Mouse (Mus musculus) thymus, postnatal 25 days (tissue): Measurements from ENCODE around the gene Rhof.

ENCODE experiments used
- DNase-seq: peaks from one replicate; pipeline ENCODE4 v3.0.0; 2022

The Rhof gene

DNA sequence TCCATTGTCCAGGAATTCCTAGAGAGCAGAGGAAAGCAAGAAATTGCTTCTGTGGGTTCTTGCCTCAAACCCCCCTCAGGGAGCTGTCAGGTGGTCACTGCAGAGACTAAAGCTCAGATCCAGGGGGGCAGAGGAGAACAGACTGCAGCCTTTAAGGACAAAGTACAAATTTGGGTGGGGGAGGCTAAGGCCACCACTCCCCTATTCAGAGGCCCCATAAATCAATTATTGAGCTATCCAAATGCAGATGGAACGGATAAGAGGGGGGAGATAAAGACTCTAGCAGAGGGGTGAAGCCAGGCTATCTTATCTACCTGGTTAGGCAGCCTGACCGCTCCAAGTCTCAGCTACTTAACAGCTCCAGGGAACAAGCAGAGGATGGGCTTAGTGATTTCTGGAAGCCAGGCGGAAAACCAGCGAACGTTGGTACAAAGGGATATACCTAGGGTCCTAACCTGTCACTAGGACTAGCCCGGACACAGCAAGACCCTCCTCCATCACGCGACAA, 2.4 kb upstream of the Rhof start:
- no peak for DNase-seq

- no peak for DNase-seq
These were observed 1.8 kb upstream of the Rhof start for GRCm38 (mm10) chr5:123134186-123134874.

- DNase-seq = no peak
These were observed 1.3 kb upstream of the Rhof start for GRCm38 (mm10) chr5:123133784-123134143.

DNA sequence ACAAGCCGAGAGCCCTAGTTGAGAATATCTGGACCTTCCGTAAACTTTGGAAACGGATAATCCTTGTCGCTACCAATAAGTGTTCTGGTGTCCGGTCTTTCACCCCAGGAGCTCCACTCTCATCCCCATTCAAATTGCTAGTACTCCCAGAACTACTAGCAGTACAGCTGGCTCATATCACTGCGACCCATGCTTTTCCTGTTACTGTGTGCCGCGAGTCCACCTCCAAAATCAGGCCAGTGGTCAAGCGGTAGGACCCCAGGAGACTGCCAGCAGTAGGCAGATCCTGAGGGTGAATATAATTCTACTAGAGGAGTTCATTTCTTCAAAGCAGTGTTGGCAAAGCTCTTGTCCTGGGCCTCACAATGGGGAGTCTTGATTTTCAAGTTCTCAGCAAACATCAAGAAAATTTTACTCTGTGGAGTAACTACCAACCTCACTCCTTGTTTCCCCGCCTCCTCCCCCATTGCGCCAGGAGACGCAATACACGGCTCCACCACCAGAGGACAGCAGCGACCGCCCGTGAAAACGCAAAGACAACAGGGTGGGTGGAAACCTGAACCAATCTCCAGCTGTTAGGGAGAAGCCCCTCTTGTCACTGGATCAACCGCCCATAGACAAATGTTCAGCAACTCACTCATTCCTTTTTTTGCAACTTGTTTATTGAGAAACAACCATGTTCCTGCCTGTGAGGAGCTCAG, 741 bp upstream of the Rhof start:
- peak; percentile 94 for DNase-seq

- no peak for DNase-seq
These were observed 1.7 kb downstream of the Rhof start for GRCm38 (mm10) chr5:123130814-123131148.

DNA sequence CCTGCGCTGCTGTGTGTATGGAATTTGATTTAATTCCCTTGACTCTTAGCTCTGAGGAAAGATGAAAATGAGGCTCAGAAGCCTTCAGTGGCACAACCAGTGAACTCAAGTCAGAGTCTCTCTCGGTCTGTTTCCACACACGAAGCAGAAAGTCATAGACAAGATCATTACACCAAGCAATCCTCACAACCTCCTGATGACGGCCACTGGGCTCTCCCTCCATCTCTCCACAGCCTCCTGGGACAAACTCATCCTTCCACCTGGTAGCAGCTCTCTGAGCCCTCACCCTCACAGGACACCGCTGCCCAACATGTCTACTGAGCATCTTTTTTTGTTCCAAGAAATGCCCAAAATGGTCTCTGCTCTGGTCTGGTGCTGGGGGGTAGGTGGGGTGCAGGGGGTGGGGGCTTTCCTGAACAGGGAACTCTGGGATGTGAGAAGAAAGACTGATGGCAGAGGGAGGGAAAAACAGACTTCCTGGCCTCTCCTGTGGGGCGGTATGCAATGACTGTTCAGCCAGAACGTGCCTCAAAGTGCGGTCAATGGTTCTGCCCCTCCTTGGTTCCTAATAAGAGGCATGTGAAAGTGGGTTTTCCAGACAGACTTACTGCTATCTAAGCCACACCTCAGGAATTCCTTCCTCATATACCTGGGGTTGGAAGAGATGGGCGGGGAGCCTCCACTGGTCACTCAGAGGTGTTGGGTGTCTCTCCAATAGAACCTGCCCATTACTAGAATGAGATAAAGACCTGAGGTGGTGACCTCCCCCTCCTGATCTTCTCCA, 2.3 kb downstream of the Rhof start:
- no peak for DNase-seq

DNA sequence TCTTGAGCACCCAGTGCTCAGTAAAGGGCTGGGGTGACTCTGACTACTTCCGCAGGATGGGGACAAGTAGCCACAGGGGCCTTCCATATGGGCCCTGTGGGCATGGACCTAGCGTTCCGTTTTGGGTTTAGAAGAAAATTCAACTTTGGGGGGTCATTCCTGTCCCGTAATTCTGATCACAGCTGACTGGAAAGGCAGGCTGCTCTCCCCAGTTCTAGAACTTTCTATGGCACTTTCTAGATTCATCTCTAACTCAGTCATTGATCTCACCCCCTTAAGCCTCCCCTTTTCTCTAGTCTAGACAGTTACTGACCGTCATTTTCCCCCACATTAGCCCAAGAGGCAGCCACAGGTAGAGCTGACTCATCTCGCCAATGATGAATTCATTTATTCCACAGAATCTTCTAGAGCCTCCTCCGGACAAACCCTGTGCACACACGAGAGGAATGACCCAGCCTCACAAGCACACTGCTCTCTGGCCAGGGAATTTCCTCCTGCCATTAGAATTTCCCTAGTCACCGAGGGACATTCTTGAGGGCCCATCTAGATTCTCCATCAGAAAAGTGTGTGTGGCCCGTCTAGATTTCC, 3.2 kb downstream of the Rhof start:
- DNase-seq = no peak

GRCm38 (mm10) chr5:123128426-123129169, 3.9 kb downstream of the Rhof start:
- DNase-seq = peak; percentile 86

DNA sequence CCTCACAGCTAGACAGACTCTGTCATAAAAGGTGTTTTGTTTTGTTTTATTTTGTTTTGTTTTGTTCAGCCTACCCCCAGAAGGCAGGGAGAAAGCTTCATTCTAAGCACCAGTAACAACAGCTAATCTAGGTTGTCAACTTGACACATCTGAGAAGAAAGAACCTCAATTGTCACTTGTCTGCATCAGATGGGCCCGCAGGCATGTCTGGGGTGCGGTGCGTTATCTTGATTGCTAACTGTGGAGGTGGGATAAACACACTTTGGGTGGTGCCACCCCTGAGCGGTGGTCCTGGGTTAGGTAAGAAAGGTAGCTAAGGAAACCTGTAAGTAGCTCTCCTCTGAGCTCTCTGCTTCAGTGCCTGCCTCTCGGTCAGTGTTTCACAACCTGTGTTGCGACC, 5.5 kb downstream of the Rhof start:
- no peak for DNase-seq

DNA sequence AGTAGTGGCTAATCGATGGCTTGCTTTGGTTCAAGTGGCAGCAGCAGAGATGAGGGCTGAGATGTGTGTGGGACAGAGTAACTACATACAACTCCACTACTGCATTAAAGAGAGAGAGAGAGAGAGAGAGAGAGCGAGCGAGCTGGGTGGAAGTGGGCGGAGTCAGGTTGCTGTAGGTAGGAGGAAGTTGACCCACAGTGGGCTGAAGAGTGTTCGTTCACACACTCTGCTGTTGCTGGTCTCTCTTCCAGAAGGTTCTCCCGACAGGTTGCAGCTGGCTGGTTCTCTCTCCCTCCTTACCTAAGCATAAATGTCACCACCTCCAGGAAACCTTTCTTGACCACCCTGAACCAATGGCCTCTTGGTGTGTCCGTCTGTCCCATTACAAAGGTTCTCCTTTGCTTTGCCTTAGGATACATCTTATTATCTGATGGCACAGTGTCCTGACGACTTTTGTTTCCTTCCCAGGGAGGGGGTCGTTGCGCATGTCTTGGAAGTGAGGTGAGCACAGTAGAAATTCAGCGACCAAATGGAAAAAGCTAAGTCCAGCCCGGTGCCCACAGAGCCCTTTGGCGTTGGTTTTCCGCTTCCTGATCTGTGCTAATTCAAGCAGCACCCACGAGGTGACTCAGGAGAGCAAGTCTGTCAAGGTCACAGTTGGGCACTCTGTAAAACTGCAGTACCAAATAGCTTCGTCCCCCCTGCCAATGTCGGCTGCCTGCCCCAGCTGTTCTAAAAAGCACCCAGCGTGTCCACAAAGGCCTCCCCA, 6.7 kb downstream of the Rhof start:
- peak; percentile 73 for DNase-seq

DNA sequence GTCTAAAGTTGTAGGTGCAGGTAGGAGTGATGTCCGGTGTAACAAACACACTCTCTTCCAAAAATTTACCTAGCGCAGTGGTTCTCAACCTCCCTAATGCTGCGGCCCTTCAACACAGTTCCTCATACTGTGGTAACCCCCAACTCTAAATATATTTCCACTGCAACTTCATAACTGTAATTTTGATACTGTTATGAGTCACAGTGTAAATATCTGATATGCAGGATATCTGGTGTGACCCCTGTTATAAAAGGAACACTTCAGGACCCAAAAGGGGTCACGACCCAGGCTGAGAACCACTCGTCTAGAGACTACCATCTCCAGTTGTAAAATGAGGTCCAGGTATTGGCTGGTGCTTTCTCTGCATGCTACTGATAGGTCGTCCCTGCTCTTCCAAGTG, 7.4 kb downstream of the Rhof start:
- DNase-seq = no peak

GRCm38 (mm10) chr5:123122181-123122580, 10.3 kb downstream of the Rhof start:
- DNase-seq = peak; percentile 44

GRCm38 (mm10) chr5:123120624-123121215, 11.8 kb downstream of the Rhof start:
- DNase-seq = no peak

DNA sequence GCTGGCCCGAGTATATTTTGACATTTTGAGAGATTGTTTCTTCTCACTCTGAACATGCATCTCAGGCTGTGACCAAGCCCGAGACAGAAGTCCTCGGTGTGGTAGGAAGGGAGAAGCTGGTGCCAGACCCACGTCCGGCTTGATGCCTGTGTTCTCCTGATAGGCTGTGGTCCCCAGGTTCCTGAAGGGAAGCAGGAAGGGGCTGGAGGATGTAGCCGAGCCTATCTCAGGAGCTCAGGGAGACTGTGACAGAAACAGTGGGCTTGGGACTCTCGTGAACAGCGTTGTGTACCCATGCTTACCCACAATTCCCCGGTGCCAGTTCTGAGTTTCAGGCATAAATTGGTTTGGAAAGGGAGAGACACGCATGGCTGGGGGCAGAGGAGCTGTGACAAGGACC, 13.7 kb downstream of the Rhof start:
- DNase-seq = no peak

DNA sequence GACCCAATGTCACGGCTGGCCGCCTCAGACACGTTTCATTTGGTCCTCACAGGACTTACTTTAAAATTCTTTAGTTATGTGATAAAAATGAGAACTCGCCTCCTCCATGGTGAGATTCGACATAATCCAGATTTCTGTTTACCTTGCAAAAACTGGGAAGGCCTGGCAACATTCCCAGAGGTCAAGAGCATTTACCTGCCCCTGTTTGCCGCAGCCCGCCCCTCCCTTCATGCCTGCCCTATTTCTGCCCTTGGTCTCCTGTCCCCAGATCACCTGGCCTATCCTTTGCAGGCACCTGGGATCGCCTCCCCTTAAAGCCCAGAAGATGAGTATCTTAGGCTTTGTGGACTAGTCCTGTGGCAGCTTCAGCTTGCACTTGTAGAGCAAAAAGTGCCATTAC, 14.7 kb downstream of the Rhof start:
- DNase-seq = no peak

DNA sequence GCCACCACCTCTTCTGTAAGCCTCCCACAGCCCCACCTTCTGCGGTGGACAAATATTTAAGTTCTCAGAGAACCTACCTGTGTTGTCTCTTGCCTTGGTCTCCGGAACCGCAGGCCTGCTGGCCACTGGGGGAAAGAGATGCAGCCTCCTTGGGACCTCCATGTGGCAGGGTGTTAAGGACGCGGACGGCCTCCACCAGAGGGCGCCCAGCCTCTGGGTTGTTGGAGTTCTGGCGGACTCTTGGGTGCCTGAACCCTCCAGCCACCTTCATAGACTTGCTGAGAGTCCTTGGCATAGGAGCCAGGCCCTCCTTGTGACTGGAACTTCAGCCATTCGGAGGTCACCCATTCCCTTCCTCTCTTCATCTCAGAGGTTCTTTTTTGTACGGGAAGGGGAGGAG, 15.2 kb downstream of the Rhof start:
- peak; percentile 85 for DNase-seq

DNA sequence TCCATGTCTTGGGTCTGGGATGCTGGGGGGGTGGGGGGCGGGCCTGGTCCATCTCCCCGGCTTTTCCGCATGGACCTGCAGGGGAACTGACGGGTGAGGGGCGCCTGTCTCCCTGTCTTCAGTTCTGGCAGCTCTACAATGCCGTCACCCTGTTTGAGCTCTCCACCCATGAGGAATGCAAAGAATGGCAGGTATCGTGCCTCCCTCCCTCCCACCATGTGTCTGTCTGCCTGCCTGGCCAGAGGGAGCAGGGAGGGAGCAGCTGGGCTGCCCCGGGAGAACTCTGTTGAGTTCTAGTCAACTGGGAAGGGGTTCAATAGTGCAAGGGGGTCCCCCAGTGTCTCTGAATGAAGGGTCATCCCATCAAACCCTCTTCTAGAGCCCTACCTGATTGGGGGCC, 16.4 kb downstream of the Rhof start:
- no peak for DNase-seq

DNA sequence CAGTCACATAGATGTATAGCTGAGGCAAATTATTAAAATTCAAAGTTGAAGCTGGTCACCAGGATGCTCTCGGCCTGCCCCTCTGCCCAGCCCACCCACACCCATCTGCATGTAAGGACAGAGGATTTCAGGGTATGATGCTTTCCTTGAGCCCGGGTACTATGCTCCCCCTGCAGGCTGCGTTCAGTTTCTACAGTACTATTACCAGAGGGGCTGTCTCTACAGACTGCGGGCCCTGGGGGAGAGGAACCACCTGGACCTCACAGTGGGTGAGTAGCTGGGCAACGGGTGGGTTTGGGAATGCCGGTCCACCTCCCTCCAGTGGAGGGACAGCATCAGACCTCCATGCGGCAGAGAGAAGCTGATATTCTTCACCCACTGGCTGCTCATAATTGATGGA, 17.6 kb downstream of the Rhof start:
- peak; percentile 64 for DNase-seq

GRCm38 (mm10) chr5:123114109-123114508, 18.4 kb downstream of the Rhof start:
- no peak for DNase-seq

DNA sequence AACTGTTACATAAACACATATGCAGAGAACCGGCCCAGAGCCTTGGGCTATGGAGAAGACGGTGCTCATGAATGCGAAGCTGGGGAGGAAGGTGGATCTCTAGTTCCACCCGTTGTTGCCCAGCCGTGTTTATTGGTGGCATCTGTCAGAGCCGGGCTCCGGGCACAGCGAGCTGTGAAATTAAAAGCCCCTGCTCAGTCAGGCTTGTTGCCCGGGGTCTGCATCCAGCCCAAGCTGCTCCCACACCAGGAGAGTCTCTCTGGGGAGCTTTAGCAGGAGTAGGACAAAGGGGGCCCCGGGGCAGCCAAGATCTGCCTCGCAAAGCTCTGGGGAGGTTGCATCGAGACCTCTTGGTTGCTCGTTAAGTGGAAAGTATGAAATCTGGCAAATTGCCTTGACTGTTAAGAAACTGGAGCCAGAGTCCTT, 22.2 kb downstream of the Rhof start:
- DNase-seq = no peak

DNA sequence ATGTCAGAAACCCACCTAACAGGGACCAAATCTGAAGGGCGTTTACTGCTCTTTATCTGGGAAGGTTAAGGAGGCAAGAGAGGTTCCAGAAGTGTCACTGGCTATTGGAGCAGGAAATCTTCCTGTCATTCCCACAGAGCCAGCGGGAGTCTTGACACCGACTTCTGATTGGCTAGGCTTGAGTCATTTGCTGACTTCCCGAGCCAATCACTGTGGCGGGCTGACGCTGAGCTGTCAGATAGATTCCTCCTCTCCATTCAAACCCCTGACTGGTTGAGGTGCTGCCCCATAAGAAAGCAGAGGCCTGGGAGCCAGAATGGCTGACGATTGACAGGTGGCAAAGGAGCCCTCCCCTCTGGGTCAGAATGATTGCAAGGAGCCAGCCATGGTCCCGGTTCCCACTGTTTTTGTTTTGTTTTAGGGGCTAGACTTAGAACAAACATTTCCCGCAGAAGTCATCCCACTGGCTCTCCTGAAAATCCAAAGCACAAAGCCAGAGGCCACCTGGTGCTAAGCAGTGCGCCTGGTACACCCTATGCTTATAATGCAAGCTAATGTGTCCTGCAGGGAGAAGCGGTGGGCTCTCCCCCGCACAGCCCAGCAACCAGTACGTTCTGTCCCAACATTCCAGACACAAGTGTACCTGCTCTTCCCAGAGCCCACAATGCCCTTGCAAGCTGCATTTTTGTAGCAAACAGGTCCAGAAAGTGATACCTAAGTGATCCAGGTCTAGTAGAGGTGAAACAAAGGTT, 22.9 kb downstream of the Rhof start:
- DNase-seq = no peak
